Mouse (Mus musculus) testis, adult 2 months (tissue): ENCODE measurements around the gene 1700113H08Rik. TPM values are rescaled to one million over a fixed set of nuclear protein-coding genes. Genes with fewer than 3 reads are reported as not detected.

Source experiments
- H3K27ac ChIP-seq: fragments of 200-500 bp; 2 replicates; pipeline ENCODE4 v1.5.1; 2012; ENCODE audit warnings: low read depth, low read length; ENCODE audit not compliant: control insufficient read depth, insufficient read depth
- H3K27me3 ChIP-seq: fragments of 200-500 bp; 2 replicates; pipeline ENCODE4 v1.6.1; 2012; ENCODE audit warnings: mild to moderate bottlenecking, low read length, moderate library complexity; ENCODE audit not compliant: control insufficient read depth, insufficient read depth
- H3K36me3 ChIP-seq: fragments of 200-500 bp; 2 replicates; pipeline ENCODE4 v1.6.1; 2012; ENCODE audit warnings: mild to moderate bottlenecking, low read length; ENCODE audit not compliant: control insufficient read depth, insufficient read depth
- H3K4me1 ChIP-seq: fragments of 200-500 bp; 2 replicates; pipeline ENCODE4 v1.6.1; 2012; ENCODE audit warnings: low read length; ENCODE audit not compliant: control insufficient read depth, insufficient read depth
- H3K4me3 ChIP-seq: fragments of 200-500 bp; 2 replicates; pipeline ENCODE4 v1.5.1; 2012; ENCODE audit warnings: low read depth, mild to moderate bottlenecking, low read length, moderate library complexity, mixed read lengths; ENCODE audit not compliant: control insufficient read depth
- CTCF ChIP-seq: fragments of 200-500 bp; IDR thresholded peaks from 2 replicates; pipeline ENCODE4 v1.5.1; 2012; ENCODE audit warnings: low read depth, mild to moderate bottlenecking, inconsistent platforms, low read length, moderate library complexity; ENCODE audit not compliant: control insufficient read depth, insufficient read depth, insufficient replicate concordance
- POLR2A ChIP-seq: fragments of 200-500 bp; IDR thresholded peaks from 2 replicates; pipeline ENCODE4 v1.6.1; 2012; ENCODE audit warnings: low read depth, mild to moderate bottlenecking, inconsistent platforms, low read length, moderate library complexity; ENCODE audit not compliant: control insufficient read depth
- polyA plus RNA-seq: library from polyadenylated mRNA; depleted of rRNA; stranded (reverse); fragments of >200 nt; gene quantifications from 2 replicates; pipeline ENCODE4 v1.2.3, GENCODE M21; 2012

The 1700113H08Rik gene
- polyA plus RNA-seq, 1 experiment = 201 TPM

DNA sequence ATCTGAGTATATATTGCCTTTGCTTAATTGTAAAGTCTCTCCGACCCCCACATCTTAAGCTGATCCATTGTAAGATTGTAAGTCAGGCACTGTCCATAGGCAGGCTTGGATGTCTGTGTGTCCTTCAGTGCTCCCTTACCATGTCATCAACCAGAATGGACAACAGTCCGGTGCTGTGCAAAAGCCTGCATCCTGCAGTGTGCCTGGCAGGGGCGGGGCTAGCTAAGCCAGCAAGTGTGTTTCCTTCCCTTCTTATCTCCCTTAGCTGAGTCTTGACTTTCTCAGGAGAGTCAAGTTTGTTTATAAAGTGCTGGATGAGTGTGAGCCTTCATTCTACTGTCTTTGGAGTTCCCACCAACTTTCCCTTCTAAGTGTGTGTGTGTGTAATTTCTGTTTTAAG lies 12.6 kb upstream of the 1700113H08Rik start:
- H3K27ac ChIP-seq = no peak overlapping the region
- TF ChIP-seq CTCF = no peak

DNA sequence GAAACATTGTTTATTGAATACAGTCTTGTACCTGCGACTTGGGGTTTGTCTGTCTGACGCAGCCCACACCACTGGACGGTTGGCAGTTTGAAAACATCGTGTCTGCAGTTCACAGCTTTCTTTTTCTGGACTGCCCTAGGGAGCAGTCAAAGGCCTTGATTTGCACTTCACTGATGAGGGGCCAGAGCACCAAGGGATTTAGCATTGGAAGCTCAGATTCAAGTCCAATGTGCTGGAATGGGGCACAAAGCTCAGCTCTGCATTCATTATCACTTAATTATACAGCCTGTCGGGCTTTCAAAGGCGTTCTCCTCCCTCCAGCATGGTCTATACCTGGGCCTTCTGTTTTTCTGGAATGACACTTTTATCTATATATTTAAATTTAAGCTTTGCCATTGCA lies 11.4 kb upstream of the 1700113H08Rik start:
- H3K27ac ChIP-seq = no peak overlapping the region
- no peaks in the 10 kb centered on the region for H3K4me1 ChIP-seq
- no peak overlapping the region for H3K4me3 ChIP-seq
- H3K27me3 ChIP-seq = no peaks in the 10 kb centered on the region
- H3K36me3 ChIP-seq = no peaks in the 10 kb centered on the region
- no peak for TF ChIP-seq POLR2A
- no peak for TF ChIP-seq CTCF

More for the DNA sequence above, 12.6 kb upstream of the 1700113H08Rik start:
- H3K36me3 ChIP-seq = no peaks in the 10 kb centered on the region
- no peaks in the 10 kb centered on the region for H3K4me1 ChIP-seq
- no peak overlapping the region for H3K4me3 ChIP-seq
- H3K27me3 ChIP-seq = no peaks in the 10 kb centered on the region

DNA sequence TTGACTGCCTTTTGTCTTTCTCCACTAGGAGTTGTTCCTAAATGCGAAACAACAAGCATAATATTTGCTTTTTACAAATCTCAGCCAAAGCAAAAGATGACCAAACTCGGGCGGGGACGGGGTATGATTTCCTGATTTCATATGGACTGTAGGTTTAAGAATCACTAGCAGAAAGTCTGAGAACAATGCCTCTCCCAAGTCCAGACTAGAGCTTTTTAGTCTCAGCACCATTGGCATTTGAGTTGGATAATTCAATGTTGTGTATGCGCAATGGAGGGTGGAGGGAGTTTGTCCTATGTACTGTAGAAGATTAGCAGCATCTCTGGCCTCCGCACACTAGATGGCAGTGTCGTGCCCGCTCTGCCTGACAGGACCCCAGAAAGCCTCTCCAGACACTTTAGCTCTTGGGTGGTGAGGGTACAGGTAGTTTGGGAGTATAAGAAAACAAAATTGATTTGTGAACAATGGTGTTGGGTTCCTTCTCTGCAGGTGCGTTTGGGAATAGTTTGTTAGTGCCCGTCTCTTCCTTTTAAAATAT lies 10.8 kb upstream of the 1700113H08Rik start:
- Histone ChIP-seq H3K4me1 (no peaks in the 10 kb centered on the region), H3K27me3 (no peaks in the 10 kb centered on the region), H3K36me3 (no peaks in the 10 kb centered on the region), H3K4me3 (no peak overlapping the region), H3K27ac (no peak overlapping the region)
- TF ChIP-seq POLR2A (no peak), CTCF (peak; percentile 54; the same call in 1 of the 2 replicates)

DNA sequence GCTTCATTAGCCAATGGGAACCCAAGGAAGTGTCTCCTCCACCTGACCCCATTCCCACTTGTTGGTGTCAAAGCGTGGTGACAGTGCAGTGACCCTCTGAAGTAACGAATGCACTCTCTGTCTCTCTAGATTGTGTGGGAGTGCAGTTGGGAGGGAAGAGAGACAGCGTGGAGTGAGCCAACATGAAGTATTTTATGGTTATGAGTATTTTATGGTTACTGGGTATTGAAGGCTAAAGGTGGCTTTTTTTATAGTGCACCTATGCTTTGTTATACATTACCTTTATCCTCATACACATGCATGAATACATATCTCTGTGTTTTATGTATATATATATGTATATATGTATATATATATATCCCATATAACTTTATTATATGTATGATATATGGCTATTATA lies 8.7 kb upstream of the 1700113H08Rik start:
- no peak overlapping the region for H3K4me3 ChIP-seq
- TF ChIP-seq POLR2A (no peak), CTCF (no peak)
- H3K4me1 ChIP-seq = no peaks in the 10 kb centered on the region
- no peaks in the 10 kb centered on the region for H3K36me3 ChIP-seq
- no peak overlapping the region for H3K27ac ChIP-seq
- no peaks in the 10 kb centered on the region for H3K27me3 ChIP-seq

DNA sequence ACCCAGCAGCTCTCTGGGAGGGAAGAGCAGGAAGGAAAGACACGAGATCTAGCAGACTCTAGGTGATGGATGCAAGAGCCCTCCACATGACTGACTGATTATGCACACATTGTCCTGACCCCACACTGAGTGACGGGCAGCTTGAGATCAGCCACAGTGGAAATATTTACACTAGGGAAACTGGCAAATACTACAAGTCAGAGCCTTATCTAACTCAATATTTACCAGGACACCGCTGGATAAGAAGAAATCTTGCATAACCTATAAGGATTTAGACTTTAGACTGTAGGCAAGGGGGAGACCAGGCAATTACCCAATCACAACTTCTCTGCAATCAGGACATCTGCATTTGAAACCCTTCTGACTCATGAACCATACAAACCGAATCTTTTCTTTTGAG lies 6.1 kb upstream of the 1700113H08Rik start:
- Histone ChIP-seq H3K27ac (no peak overlapping the region), H3K36me3 (no peaks in the 10 kb centered on the region), H3K4me1 (no peaks in the 10 kb centered on the region), H3K4me3 (no peak overlapping the region), H3K27me3 (no peaks in the 10 kb centered on the region)
- no peak for TF ChIP-seq POLR2A
- TF ChIP-seq CTCF = no peak

DNA sequence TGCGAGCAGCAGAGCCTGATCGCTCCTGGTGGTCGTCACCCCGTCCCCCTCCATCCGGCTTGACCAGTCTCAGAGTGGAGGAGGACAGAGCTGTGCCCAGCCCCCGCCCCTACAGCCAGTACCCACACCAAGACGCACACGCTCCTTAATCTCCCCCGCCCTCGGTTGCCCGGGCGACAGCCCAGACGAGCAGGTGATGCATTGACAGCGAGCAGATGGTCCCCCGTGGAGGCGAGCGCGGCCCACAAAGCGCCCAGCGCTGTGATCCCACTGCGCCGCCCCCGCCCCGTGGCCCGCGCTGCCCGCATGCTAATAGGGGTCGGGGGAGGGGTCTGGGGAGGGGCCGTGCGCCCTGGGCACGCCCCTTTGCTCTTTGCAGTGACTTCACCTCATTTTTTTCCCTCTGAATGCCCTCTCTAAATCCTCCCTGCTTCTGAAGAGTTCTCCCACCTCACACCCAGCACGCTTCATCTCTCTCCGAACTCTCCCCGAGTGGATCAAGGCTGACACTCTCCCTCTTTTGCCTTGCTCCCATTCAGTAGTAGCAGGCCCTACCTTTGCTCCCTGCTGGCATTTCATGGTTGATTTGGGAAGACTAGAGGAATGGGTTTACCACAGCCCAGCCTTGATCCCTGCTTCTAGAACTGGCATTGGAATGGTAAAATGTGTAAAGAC lies 543 bp downstream of the 1700113H08Rik start:
- H3K36me3 ChIP-seq = no peaks in the 10 kb centered on the region
- no peak overlapping the region for H3K27ac ChIP-seq
- peaks cover 6% of the 10 kb centered on the region for H3K4me1 ChIP-seq
- H3K27me3 ChIP-seq = no peaks in the 10 kb centered on the region
- H3K4me3 ChIP-seq = peak overlapping the region; percentile 89
- TF ChIP-seq POLR2A = no peak
- TF ChIP-seq CTCF = no peak

DNA sequence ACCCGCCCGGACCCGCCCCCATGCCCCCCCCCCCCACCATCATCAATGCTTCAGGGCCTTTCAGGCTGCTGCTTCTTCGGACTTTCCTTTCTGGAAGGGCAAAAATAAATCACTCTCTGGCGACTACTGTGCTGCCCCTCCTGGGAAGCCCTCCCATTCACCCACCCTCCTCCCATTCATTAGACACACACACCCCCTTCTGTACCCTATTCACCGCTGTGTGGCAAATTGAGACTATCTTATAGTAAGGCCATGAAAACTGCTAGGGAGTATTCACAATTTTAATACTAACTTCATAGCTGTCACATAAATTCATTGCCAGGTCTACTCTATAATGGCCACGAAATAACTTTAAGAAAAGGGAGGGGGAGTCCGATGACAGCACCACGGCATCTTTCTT lies 1.1 kb downstream of the 1700113H08Rik start:
- H3K36me3 ChIP-seq = no peaks in the 10 kb centered on the region
- no peak overlapping the region for H3K27ac ChIP-seq
- no peaks in the 10 kb centered on the region for H3K27me3 ChIP-seq
- peaks cover 6% of the 10 kb centered on the region for H3K4me1 ChIP-seq
- H3K4me3 ChIP-seq = peak overlapping the region; percentile 63
- no peak for TF ChIP-seq CTCF
- no peak for TF ChIP-seq POLR2A

DNA sequence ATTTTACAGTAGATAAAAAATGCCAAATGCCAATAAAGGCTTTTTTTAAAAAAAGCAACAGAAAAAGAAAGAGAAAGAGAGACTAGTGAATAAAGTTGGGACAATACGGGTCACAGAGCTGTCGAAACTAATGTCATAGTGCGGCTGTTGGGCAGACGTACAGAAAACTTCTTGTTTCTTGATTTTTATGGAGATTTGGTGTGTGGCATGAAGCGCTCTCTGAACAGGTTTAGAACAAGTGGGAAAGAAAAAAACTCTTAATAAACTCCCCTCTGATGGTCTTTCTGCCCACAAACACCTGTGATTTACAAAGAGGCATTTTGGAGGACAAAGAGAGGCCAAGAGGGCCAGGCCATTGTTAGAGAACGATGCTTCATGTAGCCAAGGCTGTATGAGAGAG lies 1.6 kb downstream of the 1700113H08Rik start:
- Histone ChIP-seq H3K27me3 (no peaks in the 10 kb centered on the region), H3K36me3 (no peaks in the 10 kb centered on the region), H3K4me1 (peaks cover 6% of the 10 kb centered on the region), H3K27ac (no peak overlapping the region), H3K4me3 (no peak overlapping the region)
- TF ChIP-seq POLR2A (no peak), CTCF (no peak)
